Mouse (Mus musculus): ENCODE results near the gene Mark2. TPM values are rescaled to one million over a fixed set of nuclear protein-coding genes. Genes with fewer than 3 reads are reported as not detected.
A peak's percentile ranks its signal among the peaks of the same experiment; 100 is the strongest.

Mark2 gene
- polyA plus RNA-seq, 1 experiment: 102 TPM

- Histone ChIP-seq H3K4me1 (ENCODE audit: control insufficient read depth, insufficient read depth, low read length) (no peaks in the 10 kb centered on the region; the same call in 1 of the 2 replicates), H3K27ac (ENCODE audit: insufficient read depth, low read length) (no peak overlapping the region), H3K4me3 (ENCODE audit: insufficient read depth, low read length) (no peak overlapping the region)
- TF ChIP-seq POLR2A (IDR thresholded peaks at IDR 0.05; ENCODE audit: extremely low read depth, insufficient read depth, low read length): no peak
- TF ChIP-seq CTCF (IDR thresholded peaks at IDR 0.05; ENCODE audit: extremely low read depth, insufficient read depth, low read length): peak; percentile 85
Observed at GRCm38 (mm10) chr19:7264088-7264765, 77.4 kb downstream of the Mark2 start.

GRCm38 (mm10) chr19:7262592-7262991 lies 79.1 kb downstream of the Mark2 start:
- Histone ChIP-seq H3K27ac (ENCODE audit: insufficient read depth, low read length) (no peak overlapping the region), H3K4me3 (ENCODE audit: insufficient read depth, low read length) (no peak overlapping the region), H3K4me1 (ENCODE audit: control insufficient read depth, insufficient read depth, low read length) (no peaks in the 10 kb centered on the region; the same call in 1 of the 2 replicates)
- TF ChIP-seq POLR2A (IDR thresholded peaks at IDR 0.05; ENCODE audit: extremely low read depth, insufficient read depth, low read length) (no peak), CTCF (IDR thresholded peaks at IDR 0.05; ENCODE audit: extremely low read depth, insufficient read depth, low read length) (no peak)

- Histone ChIP-seq H3K27ac (ENCODE audit: insufficient read depth, low read length) (no peak overlapping the region), H3K4me3 (ENCODE audit: insufficient read depth, low read length) (no peak overlapping the region), H3K4me1 (ENCODE audit: control insufficient read depth, insufficient read depth, low read length) (no peaks in the 10 kb centered on the region; the same call in 1 of the 2 replicates)
- no peak for TF ChIP-seq CTCF (IDR thresholded peaks at IDR 0.05; ENCODE audit: extremely low read depth, insufficient read depth, low read length)
- TF ChIP-seq POLR2A (IDR thresholded peaks at IDR 0.05; ENCODE audit: extremely low read depth, insufficient read depth, low read length): no peak
Observed at GRCm38 (mm10) chr19:7261964-7262363, 79.7 kb downstream of the Mark2 start.

GRCm38 (mm10) chr19:7261476-7261875 lies 80.2 kb downstream of the Mark2 start:
- no peak overlapping the region for H3K27ac ChIP-seq (ENCODE audit: insufficient read depth, low read length)
- no peaks in the 10 kb centered on the region; the same call in 1 of the 2 replicates for H3K4me1 ChIP-seq (ENCODE audit: control insufficient read depth, insufficient read depth, low read length)
- no peak overlapping the region for H3K4me3 ChIP-seq (ENCODE audit: insufficient read depth, low read length)
- TF ChIP-seq CTCF (IDR thresholded peaks at IDR 0.05; ENCODE audit: extremely low read depth, insufficient read depth, low read length): no peak
- no peak for TF ChIP-seq POLR2A (IDR thresholded peaks at IDR 0.05; ENCODE audit: extremely low read depth, insufficient read depth, low read length)

- TF ChIP-seq CTCF (IDR thresholded peaks at IDR 0.05; ENCODE audit: extremely low read depth, insufficient read depth, low read length): no peak
- no peak for TF ChIP-seq POLR2A (IDR thresholded peaks at IDR 0.05; ENCODE audit: extremely low read depth, insufficient read depth, low read length)
- Histone ChIP-seq H3K27ac (ENCODE audit: insufficient read depth, low read length) (no peak overlapping the region), H3K4me1 (ENCODE audit: control insufficient read depth, insufficient read depth, low read length) (no peaks in the 10 kb centered on the region), H3K4me3 (ENCODE audit: insufficient read depth, low read length) (no peak overlapping the region)
Observed at GRCm38 (mm10) chr19:7257881-7258280, 83.8 kb downstream of the Mark2 start.

GRCm38 (mm10) chr19:7246021-7246420 lies 95.6 kb downstream of the Mark2 start:
- H3K27ac ChIP-seq (ENCODE audit: insufficient read depth, low read length): no peak overlapping the region
- no peak for TF ChIP-seq CTCF (IDR thresholded peaks at IDR 0.05; ENCODE audit: extremely low read depth, insufficient read depth, low read length)
- TF ChIP-seq POLR2A (IDR thresholded peaks at IDR 0.05; ENCODE audit: extremely low read depth, insufficient read depth, low read length): no peak
- no peaks in the 10 kb centered on the region for H3K4me1 ChIP-seq (ENCODE audit: control insufficient read depth, insufficient read depth, low read length)
- H3K4me3 ChIP-seq (ENCODE audit: insufficient read depth, low read length): no peak overlapping the region

GRCm38 (mm10) chr19:7240782-7241690 lies 100.6 kb downstream of the Mark2 start, which contains the start of gene Naa40:
Gene Naa40 (minus strand): TSS chr19:7241183.
- Histone ChIP-seq H3K4me3 (ENCODE audit: insufficient read depth, low read length) (peak within 1 kb of the TSS; percentile 90), H3K4me1 (ENCODE audit: control insufficient read depth, insufficient read depth, low read length) (peaks cover 2% of the 10 kb centered on the region; the same call in 1 of the 2 replicates), H3K27ac (ENCODE audit: insufficient read depth, low read length) (peak within 1 kb of the TSS; percentile 85)
- TF ChIP-seq CTCF (IDR thresholded peaks at IDR 0.05; ENCODE audit: extremely low read depth, insufficient read depth, low read length) (no peak), POLR2A (IDR thresholded peaks at IDR 0.05; ENCODE audit: extremely low read depth, insufficient read depth, low read length) (0 out of 2 replicates have a peak, but pooled peaks have one; percentile 52)

- TF ChIP-seq POLR2A (IDR thresholded peaks at IDR 0.05; ENCODE audit: extremely low read depth, insufficient read depth, low read length) (no peak), CTCF (IDR thresholded peaks at IDR 0.05; ENCODE audit: extremely low read depth, insufficient read depth, low read length) (no peak)
- peaks cover 2% of the 10 kb centered on the region; the same call in 1 of the 2 replicates for H3K4me1 ChIP-seq (ENCODE audit: control insufficient read depth, insufficient read depth, low read length)
- no peak overlapping the region for H3K27ac ChIP-seq (ENCODE audit: insufficient read depth, low read length)
- peak overlapping the region; percentile 90 for H3K4me3 ChIP-seq (ENCODE audit: insufficient read depth, low read length)
Observed at GRCm38 (mm10) chr19:7240291-7240690, 101.4 kb downstream of the Mark2 start.

- H3K27ac ChIP-seq (ENCODE audit: insufficient read depth, low read length): no peak overlapping the region
- TF ChIP-seq POLR2A (IDR thresholded peaks at IDR 0.05; ENCODE audit: extremely low read depth, insufficient read depth, low read length) (no peak), CTCF (IDR thresholded peaks at IDR 0.05; ENCODE audit: extremely low read depth, insufficient read depth, low read length) (no peak)
Observed at GRCm38 (mm10) chr19:7239574-7239973, 102.1 kb downstream of the Mark2 start.

More at GRCm38 (mm10) chr19:7239574-7239973, 102.1 kb downstream of the Mark2 start:
- H3K4me1 ChIP-seq (ENCODE audit: control insufficient read depth, insufficient read depth, low read length): peaks cover 2% of the 10 kb centered on the region; the same call in 1 of the 2 replicates
- H3K4me3 ChIP-seq (ENCODE audit: insufficient read depth, low read length): peak overlapping the region; percentile 90

All from cortical plate, adult 2 months (tissue).